Mouse (Mus musculus) brain, embryonic 14.5 days (tissue): ENCODE measurements around the gene Acsl4.

ENCODE experiments used
- CTCF ChIP-seq: fragments of 200-500 bp; IDR thresholded peaks from 2 replicates; pipeline ENCODE4 v1.5.1; 2012; ENCODE audit warnings: inconsistent platforms, mild to moderate bottlenecking, moderate library complexity, borderline replicate concordance; ENCODE audit not compliant: insufficient read depth, insufficient read length; ENCODE audit errors: extremely low read depth
- POLR2A ChIP-seq: fragments of 200-500 bp; IDR thresholded peaks from 2 replicates; pipeline ENCODE4 v1.6.1; 2012; ENCODE audit warnings: mild to moderate bottlenecking, inconsistent platforms, borderline replicate concordance; ENCODE audit not compliant: poor library complexity, insufficient read depth, insufficient read length, severe bottlenecking; ENCODE audit errors: extremely low read depth

DNA sequence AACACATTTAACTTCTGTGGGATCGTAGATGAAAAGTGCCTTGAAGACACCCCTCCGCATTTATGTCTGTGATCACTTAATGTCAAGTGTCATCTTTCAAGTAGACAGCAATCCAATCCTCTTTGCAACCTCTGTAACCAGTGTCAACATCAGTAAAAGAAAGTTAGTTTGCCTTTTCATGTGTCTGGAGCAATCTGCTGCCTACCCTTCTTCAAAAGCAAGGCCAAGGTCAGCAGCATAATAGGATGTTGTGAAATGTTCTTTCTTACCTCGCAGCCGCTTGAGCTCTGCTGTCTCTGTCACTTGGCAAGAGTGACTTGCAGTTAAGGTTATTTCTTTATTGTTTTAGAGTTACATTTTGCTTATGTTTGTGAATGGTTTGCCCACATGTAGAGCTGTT is 14.8 kb downstream of the Acsl4 start:
- TF ChIP-seq CTCF (no peak), POLR2A (no peak)
